Mouse (Mus musculus) kidney, embryonic 16.5 days (tissue): ENCODE data around the gene Psg22. TPM values are rescaled to one million over a fixed set of nuclear protein-coding genes. Genes with fewer than 3 reads are reported as not detected.
"Not testable (repeated sequence)": the region's sequence is repeated elsewhere in the genome, so short reads cannot be mapped to it uniquely, and the experiment has no call there.

Source experiments
- ATAC-seq: fragments of 200-750 bp; cut with Nextera tagmentation; 2 replicates; pipeline ENCODE4 v1.8.0; 2017; ENCODE audit warnings: moderate TSS enrichment; ENCODE audit not compliant: low FRiP score, low TSS enrichment
- H3K27ac ChIP-seq: fragments of 300-500 bp; sonication (generic); 2 replicates; pipeline ENCODE4 v1.5.1; 2014; ENCODE audit warnings: low read length
- H3K27me3 ChIP-seq: fragments of 300-500 bp; sonication (generic); 2 replicates; pipeline ENCODE4 v1.6.1; 2014; ENCODE audit warnings: low read length, control low read depth, mixed read lengths; ENCODE audit not compliant: insufficient read depth
- H3K36me3 ChIP-seq: fragments of 300-500 bp; sonication (generic); 2 replicates; pipeline ENCODE4 v1.6.1; 2014; ENCODE audit warnings: low read length, control low read depth, mixed read lengths; ENCODE audit not compliant: insufficient read depth
- H3K4me1 ChIP-seq: fragments of 300-500 bp; sonication (generic); 2 replicates; pipeline ENCODE4 v1.6.1; 2014; ENCODE audit warnings: low read length, control low read depth, mixed read lengths; ENCODE audit not compliant: insufficient read depth
- H3K4me2 ChIP-seq: fragments of 300-500 bp; sonication (generic); replicated peaks from 2 replicates; pipeline ENCODE4 v1.6.1; 2014; ENCODE audit warnings: low read depth, low read length
- H3K4me3 ChIP-seq: fragments of 300-500 bp; sonication (generic); 2 replicates; pipeline ENCODE4 v1.5.1; 2014; ENCODE audit warnings: mild to moderate bottlenecking, low read length
- H3K9ac ChIP-seq: fragments of 300-500 bp; sonication (generic); replicated peaks from 2 replicates; pipeline ENCODE4 v1.6.1; 2014; ENCODE audit warnings: low read length
- H3K9me3 ChIP-seq: fragments of 300-500 bp; sonication (generic); 2 replicates; pipeline ENCODE4 v1.6.1; 2016; ENCODE audit warnings: low read length, control low read depth
- WGBS: fragments of 180-500 bp; shearing (Covaris S2); extraction: QIAGEN DNeasy Blood & Tissue Kit; methylation state at CpG from one replicate; pipeline ENCODE4 v1.1.7; 2014; 5-methylcytosine and 5-hydroxymethylcytosine counted together
- polyA plus RNA-seq: library from polyadenylated mRNA; unstranded; fragments of >200 nt; fragmentation: Nextera tagmentation; extraction: Ambion mirVana; gene quantifications from 2 replicates; pipeline ENCODE4 v1.2.1, GENCODE M21; 2015

The Psg22 gene
- polyA plus RNA-seq, result not detected in 2 replicates

DNA sequence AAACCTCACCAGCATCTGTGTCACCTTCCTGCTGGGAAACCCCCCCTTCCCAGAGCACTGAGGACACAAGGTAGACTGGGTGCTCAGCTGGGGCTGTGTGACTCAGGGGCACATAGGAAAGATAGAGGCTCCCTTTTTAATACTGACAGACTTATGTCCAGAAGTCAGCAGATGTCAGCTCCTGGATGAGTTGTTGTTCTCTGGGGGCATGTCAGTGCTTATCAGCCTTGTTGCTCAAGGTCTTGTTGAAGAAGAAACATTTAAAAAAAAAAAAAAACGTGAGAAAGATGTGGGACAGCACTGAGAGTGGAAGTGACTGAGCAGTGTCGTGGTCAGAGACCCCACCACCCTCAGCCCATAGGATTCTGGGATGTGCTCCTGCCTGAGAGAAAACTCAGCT, at the start of gene Psg22:
TSS of gene Psg22 (plus strand) at position 301 of the 400 bp plus-strand sequence.
- 52% methylated on average over 2 of the region's 2 CpGs for WGBS
- ATAC-seq, result no peak
- H3K36me3 ChIP-seq, result no peaks in the 10 kb centered on the region

DNA sequence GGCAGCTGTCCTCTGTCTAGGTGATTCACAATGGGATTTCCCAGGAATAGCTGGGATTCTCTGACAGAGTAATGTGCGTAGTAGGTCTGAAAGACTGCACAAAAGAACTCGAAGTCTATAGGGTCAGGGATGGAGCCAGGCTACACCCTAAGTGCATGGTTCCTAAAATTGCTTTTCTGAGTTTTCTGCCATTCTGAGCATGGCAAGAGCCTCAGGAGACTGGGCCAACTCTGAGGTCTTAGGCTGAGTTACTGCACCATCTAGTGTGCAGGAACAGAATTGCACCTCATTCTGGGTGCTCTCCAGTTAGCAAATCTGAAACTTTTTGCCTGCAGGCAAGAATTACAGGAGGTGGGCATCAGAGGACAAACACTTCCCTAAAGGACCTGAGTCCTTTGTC, 38.1 kb upstream of the Psg22 start:
- Histone ChIP-seq H3K4me1 (no peaks in the 10 kb centered on the region), H3K36me3 (no peaks in the 10 kb centered on the region), H3K27ac (no peak overlapping the region), H3K27me3 (no peaks in the 10 kb centered on the region), H3K4me2 (no peak overlapping the region), H3K9ac (no peak overlapping the region), H3K9me3 (no peaks in the 10 kb centered on the region), H3K4me3 (no peak overlapping the region)
- no peak for ATAC-seq
- WGBS, result 57% methylated on average over 2 of the region's 2 CpGs

More for the DNA sequence above, at the start of gene Psg22:
- no peak within 1 kb of the TSS for H3K4me3 ChIP-seq
- no peak within 1 kb of the TSS for H3K9ac ChIP-seq
- H3K4me1 ChIP-seq, result no peaks in the 10 kb centered on the region
- H3K27ac ChIP-seq, result no peak within 1 kb of the TSS
- no peaks in the 10 kb centered on the region for H3K27me3 ChIP-seq
- no peaks in the 10 kb centered on the region for H3K9me3 ChIP-seq
- no peak within 1 kb of the TSS for H3K4me2 ChIP-seq

DNA sequence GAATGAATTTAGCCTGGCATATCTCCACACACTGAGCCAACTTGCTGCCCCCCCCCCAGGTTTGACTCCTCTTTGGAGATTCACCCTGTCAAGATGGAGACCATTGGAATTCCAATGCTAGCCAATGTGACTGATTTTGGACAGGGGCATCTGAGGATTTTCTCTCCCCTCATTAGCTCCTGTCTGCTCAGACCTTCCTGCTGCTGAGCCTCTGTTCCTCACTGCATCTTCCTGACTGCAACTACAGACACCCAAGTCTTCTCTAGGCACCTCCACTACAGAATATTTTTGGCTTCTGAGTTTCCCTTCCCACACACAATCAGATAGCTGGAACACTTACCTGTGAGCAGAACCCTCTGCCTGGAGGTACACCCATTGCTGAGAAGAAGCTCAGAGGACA, 32.3 kb upstream of the Psg22 start:
- H3K36me3 ChIP-seq, result no peaks in the 10 kb centered on the region
- H3K27ac ChIP-seq, result no peak overlapping the region
- H3K27me3 ChIP-seq, result no peaks in the 10 kb centered on the region
- no peaks in the 10 kb centered on the region for H3K4me1 ChIP-seq
- no peaks in the 10 kb centered on the region for H3K9me3 ChIP-seq
- no peak overlapping the region for H3K9ac ChIP-seq
- H3K4me2 ChIP-seq, result no peak overlapping the region
- H3K4me3 ChIP-seq, result no peak overlapping the region
- ATAC-seq, result no peak

DNA sequence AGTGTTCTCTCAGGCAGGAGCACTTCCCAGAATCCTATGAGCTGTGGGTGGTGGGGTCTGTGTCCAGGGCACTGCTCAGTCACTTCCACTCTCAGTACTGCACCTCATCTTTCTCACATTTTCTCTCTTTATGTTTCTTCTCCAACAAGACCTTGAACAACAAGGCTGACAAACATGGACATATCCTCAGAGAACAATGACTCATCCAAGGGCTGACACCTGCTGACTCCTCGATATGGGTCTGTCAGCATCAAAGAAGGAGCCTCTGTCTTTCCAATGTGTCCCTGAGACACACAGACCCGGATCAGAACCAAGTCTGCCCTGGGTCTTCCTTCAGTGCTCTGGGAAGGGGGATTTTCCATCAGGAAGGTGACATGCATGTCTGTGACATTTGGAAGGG, 31.8 kb upstream of the Psg22 start, which contains the start of gene Psg20:
TSS of gene Psg20 (minus strand) at position 101 of the 400 bp plus-strand sequence.
- no peaks in the 10 kb centered on the region for H3K27me3 ChIP-seq
- H3K4me3 ChIP-seq, result no peak within 1 kb of the TSS
- H3K9me3 ChIP-seq, result no peaks in the 10 kb centered on the region
- H3K36me3 ChIP-seq, result no peaks in the 10 kb centered on the region
- no peaks in the 10 kb centered on the region for H3K4me1 ChIP-seq
- no peak within 1 kb of the TSS for H3K27ac ChIP-seq
- no peak within 1 kb of the TSS for H3K4me2 ChIP-seq
- ATAC-seq, result no peak
- WGBS, result 67% methylated on average over 2 of the region's 2 CpGs
- H3K9ac ChIP-seq, result no peak within 1 kb of the TSS

DNA sequence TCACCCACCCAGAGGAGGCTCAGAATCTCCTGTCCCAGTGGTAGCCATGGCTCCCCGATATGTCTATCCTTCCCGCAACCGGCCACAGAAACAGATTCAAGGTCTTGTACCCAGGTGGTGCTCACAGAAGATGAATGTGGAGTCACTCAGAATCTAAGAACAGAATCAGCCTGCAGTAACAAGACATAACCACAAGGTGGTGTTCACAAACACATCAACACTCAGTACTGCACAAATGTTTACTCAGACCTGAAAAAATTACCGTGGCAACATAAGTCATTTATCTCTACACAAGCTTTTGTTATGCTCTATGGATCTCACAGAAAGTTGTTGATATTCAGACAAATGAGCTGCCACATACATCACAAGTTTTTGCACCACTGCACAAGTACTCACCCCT, 7.6 kb upstream of the Psg22 start:
- ATAC-seq, H3K4me3 ChIP-seq, H3K36me3 ChIP-seq, H3K27ac ChIP-seq, H3K9me3 ChIP-seq, H3K4me2 ChIP-seq, H3K27me3 ChIP-seq, H3K4me1 ChIP-seq, H3K9ac ChIP-seq: not testable (repeated sequence)
- WGBS, result 74% methylated on average over 4 of the region's 4 CpGs

DNA sequence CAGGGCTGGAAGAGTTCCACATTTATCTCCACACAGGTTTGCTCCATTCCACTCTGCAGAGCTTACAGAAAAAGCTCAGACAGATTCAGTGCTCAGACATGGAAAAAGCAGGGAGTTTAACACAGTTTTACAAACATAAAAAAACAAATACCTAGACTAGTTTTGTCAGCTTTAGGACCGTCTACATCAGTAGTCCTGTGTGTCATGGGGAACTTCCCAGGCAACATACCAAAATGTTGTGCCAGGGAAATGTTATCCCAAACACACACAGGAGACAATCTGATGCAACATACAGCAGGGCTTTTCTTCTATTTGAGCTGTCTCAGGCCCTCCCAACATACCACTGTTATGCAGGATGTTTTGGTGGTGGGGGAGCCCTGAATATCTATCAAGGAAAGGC, 7.0 kb upstream of the Psg22 start:
- ATAC-seq, result no peak
- 56% methylated on average over 1 of the region's 1 CpGs for WGBS
- no peak overlapping the region for H3K4me3 ChIP-seq
- no peaks in the 10 kb centered on the region for H3K9me3 ChIP-seq
- no peak overlapping the region for H3K9ac ChIP-seq
- H3K36me3 ChIP-seq, result no peaks in the 10 kb centered on the region
- no peaks in the 10 kb centered on the region for H3K4me1 ChIP-seq
- no peaks in the 10 kb centered on the region for H3K27me3 ChIP-seq
- H3K27ac ChIP-seq, result no peak overlapping the region
- no peak overlapping the region for H3K4me2 ChIP-seq

DNA sequence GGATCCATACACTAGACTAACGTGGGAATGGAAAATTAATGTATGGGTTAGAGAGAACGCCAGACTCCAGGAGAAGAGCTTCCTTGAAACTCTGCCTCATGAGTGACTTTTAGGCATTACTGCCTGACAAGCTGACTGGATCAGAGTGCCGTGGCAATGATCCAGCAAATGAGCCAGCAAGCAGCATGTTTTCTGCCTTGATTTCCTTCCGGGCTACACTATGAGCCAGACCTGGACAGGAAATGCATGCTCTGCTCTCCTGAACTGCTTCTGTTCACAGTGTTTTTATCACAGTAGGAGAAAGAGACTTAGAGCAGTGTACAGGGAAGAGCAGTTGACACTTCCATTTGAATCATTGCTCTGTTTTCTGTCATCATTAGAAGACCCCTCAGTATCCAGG, 2.3 kb upstream of the Psg22 start:
- H3K4me3 ChIP-seq, result no peak overlapping the region
- ATAC-seq, result no peak
- no peak overlapping the region for H3K4me2 ChIP-seq
- H3K9me3 ChIP-seq, result no peaks in the 10 kb centered on the region
- 65% methylated on average over 4 of the region's 4 CpGs for WGBS
- H3K4me1 ChIP-seq, result no peaks in the 10 kb centered on the region
- no peak overlapping the region for H3K9ac ChIP-seq
- no peaks in the 10 kb centered on the region for H3K27me3 ChIP-seq
- H3K36me3 ChIP-seq, result no peaks in the 10 kb centered on the region
- H3K27ac ChIP-seq, result no peak overlapping the region

DNA sequence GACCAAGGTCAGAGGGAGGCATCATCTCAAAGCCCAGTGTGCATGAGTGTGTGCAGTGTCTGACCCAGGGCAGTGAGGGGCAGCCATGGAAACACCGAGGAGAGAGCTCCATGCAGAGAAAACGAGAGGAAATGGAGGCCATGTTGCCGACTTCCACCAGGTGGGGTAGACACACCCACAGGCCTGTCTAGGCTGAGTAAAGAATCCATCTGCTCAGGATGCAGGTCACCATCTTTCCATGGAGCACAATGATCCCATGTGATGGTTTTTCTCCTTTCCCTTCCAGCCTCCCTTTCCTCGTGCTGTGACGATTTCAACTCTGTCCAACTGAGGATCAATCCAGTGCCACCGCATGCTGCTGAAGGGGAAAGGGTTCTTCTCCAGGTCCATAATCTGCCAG, 6.1 kb downstream of the Psg22 start:
- H3K4me2 ChIP-seq, result no peak overlapping the region
- no peaks in the 10 kb centered on the region for H3K27me3 ChIP-seq
- no peaks in the 10 kb centered on the region for H3K9me3 ChIP-seq
- H3K27ac ChIP-seq, result no peak overlapping the region
- ATAC-seq, result no peak
- no peak overlapping the region for H3K9ac ChIP-seq
- 77% methylated on average over 6 of the region's 6 CpGs for WGBS
- no peaks in the 10 kb centered on the region for H3K36me3 ChIP-seq
- H3K4me1 ChIP-seq, result no peaks in the 10 kb centered on the region
- no peak overlapping the region for H3K4me3 ChIP-seq

DNA sequence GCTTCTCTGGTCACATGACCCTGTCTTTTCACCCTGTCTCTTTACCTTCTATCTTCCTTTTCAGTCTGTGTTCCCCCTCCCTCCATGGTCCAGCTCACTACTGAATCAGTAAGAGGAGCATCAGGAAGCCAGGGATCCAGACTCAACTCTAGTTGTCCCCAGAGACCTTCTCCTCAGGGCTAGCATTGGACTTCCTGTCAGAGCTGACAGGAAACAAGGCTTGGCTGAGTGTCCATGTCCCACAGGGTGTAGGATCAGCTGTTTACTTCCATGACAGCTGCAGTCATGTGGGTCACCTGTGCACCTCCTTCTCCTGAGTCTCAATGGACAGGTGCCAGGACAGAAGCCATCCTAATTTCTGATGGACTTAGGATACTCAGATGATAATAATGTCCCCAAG, 8.0 kb downstream of the Psg22 start:
- H3K27ac ChIP-seq, H3K9ac ChIP-seq, H3K4me2 ChIP-seq, H3K36me3 ChIP-seq, ATAC-seq, H3K27me3 ChIP-seq, H3K4me1 ChIP-seq, H3K9me3 ChIP-seq, H3K4me3 ChIP-seq: not testable (repeated sequence)

DNA sequence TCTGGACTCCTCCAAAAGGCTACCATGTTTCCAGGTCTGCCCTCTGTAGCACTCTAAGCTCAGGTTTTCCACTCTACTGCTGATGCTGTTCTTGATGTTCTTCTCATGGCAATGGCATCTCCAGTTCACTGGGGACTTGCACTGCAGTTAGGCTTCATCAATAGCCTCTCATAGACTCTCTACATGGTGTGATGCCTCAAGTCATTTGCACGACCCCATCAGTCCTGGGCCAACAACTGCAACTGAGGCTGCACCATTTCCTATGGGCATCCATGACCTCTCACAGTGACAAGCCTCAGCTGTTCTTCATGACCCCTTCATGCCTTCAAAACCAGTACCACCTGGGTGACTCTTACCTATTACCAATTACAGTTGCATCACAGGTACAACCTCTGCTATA, 10.5 kb downstream of the Psg22 start:
- Histone ChIP-seq H3K27ac (no peak overlapping the region), H3K4me1 (no peaks in the 10 kb centered on the region), H3K9me3 (no peaks in the 10 kb centered on the region), H3K9ac (no peak overlapping the region), H3K4me3 (no peak overlapping the region), H3K27me3 (no peaks in the 10 kb centered on the region), H3K4me2 (no peak overlapping the region), H3K36me3 (no peaks in the 10 kb centered on the region)
- WGBS, result 68% methylated on average over 1 of the region's 1 CpGs
- ATAC-seq, result no peak

DNA sequence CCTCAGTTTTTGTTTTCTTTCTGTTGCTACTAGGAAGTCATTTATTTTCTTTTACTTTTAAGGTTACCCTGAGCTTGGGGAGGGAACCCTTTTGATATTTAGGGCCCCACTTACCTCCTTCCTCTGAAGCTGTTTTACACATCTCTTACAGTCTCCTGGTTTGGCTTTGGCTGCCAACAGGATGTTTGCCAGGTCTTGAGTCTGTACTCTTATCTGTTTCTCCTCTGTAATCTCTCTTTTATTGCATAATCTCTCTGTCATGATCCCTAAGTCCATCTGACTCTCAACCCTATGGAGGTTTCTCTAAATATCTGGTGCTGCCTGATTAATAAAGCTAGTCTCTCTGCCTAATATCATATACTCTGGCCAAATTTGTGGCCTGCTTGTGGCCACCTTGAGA, 15.2 kb downstream of the Psg22 start:
- Histone ChIP-seq H3K9me3 (no peaks in the 10 kb centered on the region), H3K27ac (no peak overlapping the region), H3K4me2 (no peak overlapping the region), H3K4me3 (no peak overlapping the region), H3K27me3 (no peaks in the 10 kb centered on the region), H3K4me1 (no peaks in the 10 kb centered on the region), H3K9ac (no peak overlapping the region), H3K36me3 (no peaks in the 10 kb centered on the region)
- no peak for ATAC-seq
